Mouse (Mus musculus) embryo, embryonic 10.5 days (tissue): ENCODE data around the gene Tbc1d2.
A peak's percentile ranks its signal among the peaks of the same experiment; 100 is the strongest.

Experiments
- DNase-seq: peaks from one replicate; pipeline ENCODE4 v3.0.0-alpha.2; 2015; ENCODE audit warnings: low spot score

Gene Tbc1d2

GRCm38 (mm10) chr4:46650086-46650753 is at the start of gene Tbc1d2:
Gene Tbc1d2, minus strand, starts transcription at chr4:46650209.
- peak; percentile 94 for DNase-seq

GRCm38 (mm10) chr4:46696467-46696866 is 46.5 kb upstream of the Tbc1d2 start:
- no peak for DNase-seq

GRCm38 (mm10) chr4:46690565-46690964 is 40.6 kb upstream of the Tbc1d2 start:
- DNase-seq = no peak

- no peak for DNase-seq
Observed at GRCm38 (mm10) chr4:46690023-46690420, 40.0 kb upstream of the Tbc1d2 start.

DNA sequence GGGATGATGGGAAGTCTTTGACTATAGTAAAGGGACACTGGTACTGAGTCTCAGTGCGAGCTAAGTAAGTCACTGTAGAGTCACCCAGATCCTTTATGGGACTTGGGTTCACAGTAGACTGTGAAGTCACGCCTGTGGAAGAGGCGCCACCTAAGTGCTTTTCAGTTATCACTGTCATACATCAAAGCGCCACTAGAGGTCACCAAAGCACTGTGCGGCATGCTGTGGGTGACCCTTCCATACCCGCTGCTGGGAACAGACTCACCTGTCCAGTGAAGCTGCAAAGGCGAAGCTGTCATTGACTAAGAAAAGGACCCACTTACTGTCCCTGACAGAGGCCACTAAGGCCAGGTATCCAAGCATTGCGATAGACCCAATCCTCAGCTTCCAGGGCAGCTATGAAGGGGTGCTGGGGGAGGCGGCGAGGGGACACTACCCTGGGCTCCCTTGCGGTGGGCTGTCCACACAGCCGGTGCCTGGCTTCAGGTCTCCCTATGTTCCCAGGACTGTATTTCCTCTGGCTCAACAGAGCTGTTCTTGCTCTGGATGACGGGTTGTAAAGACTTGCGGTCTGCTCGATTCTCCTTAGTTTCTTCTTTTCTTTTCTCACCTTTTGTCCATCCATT is 39.5 kb upstream of the Tbc1d2 start:
- DNase-seq = peak; percentile 89

DNA sequence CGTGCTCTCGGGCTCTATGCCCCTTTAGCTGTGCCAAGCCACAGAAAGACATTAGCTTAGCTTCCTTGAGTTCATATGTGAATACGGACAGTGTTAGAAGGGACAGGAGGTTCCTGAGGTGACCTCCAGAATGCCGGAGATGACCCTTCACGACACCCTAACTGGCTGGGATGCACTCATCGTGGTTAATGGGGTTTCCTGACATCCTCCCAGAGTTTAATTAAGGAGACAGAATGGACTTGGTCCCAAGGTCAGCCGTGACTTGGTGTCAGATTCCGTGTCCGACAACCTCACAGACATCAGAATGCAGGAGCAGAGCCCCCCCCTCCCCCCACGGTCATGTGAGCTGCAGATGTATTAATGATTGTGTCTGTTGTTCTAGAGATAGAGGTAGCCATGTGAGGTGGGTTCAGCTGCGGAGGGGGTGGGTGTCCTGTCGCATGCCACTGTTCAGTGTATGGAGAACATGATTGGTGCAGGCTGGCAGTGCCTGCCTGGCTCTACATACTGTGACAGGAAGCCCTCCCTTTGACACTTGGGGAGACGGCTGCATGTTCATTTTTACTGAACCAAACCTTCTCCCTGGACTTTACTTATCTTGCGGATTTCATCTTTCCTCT is 38.3 kb upstream of the Tbc1d2 start:
- no peak for DNase-seq

GRCm38 (mm10) chr4:46684160-46684559 is 34.2 kb upstream of the Tbc1d2 start:
- DNase-seq = no peak

- DNase-seq = no peak
Observed at GRCm38 (mm10) chr4:46676646-46677045, 26.6 kb upstream of the Tbc1d2 start.

DNA sequence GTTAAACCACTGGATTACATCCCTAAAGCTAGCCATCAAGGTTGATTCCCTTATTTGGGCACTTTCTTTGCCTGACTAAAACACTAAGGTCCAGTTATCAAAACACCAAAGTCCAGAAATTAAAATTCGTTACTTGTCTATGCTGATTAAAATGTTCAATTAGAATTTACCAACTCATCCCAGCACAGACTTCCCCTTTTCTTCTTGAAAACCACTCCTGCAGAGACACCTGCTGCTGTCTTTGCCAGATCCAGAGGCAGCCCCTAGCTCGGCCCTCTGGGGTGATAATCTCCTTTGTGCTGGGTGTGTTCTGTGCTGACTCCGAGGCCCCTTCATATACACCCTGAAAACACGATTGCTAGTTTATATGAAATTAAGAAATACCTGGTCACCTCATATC is 26.0 kb upstream of the Tbc1d2 start:
- no peak for DNase-seq

DNA sequence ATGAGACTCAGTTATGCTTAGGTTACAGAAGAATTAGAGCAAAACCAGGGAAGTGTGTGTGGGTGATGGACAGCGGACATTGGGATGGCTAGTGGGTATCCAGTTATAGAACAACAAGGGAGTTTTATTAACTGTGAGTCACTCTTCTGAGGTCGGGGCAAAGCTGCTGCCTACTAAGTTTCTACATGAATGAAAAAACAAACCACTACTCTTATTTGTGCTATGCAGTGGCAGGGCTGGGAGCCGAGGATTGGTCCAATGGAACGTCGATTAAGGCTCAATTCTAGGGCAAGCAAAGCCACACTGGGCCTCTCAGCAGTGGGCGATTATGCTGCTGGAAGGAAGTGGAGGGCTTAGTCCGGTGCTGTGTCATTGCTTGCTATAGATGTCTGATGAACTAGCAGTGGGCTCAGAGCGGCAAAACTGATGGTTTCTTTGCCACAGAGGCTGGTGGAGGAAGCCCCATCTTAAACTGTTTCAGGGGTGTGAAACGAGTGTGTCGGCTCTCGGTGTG is 25.3 kb upstream of the Tbc1d2 start:
- no peak for DNase-seq

DNA sequence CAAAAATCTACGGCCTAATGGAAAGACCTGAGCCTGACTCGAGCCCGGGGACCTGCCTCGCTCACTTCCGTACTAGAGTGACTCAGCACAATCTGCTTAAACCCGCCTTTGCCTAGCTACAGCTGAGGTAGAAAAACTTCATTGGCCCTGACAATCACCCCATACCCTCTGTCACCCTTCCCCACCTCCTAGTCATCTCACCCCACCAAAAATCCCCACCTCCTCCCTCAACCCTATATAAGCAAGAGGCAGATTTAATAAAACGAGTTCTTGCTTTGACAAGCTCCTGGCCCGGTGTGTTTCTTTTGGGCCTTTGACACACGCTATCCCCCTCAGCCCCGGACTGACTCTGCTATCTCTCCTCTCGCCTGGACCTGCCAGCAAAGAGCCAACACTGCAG is 18.6 kb upstream of the Tbc1d2 start:
- DNase-seq = no peak

DNA sequence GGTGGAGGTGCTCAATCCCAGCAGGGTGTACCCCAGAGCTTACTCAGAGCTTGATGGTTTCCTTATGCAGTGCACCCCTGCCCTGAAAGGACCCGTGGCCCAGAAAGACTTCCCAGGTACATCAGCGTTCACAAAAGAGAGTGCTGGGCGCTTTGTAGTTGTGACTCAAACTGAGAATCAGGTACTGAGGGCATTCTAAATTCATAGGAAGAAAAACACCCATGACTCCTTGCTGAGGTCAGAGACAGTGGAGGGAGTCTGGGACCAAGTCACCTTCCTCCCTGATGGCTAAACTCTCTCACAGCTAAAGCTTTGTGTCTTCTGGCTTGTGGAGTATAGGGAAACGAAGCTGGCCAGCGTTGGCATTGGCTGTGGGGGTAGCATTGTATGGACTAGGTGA is 16.4 kb upstream of the Tbc1d2 start:
- no peak for DNase-seq

GRCm38 (mm10) chr4:46665371-46665774 is 15.4 kb upstream of the Tbc1d2 start:
- peak; percentile 83 for DNase-seq

DNA sequence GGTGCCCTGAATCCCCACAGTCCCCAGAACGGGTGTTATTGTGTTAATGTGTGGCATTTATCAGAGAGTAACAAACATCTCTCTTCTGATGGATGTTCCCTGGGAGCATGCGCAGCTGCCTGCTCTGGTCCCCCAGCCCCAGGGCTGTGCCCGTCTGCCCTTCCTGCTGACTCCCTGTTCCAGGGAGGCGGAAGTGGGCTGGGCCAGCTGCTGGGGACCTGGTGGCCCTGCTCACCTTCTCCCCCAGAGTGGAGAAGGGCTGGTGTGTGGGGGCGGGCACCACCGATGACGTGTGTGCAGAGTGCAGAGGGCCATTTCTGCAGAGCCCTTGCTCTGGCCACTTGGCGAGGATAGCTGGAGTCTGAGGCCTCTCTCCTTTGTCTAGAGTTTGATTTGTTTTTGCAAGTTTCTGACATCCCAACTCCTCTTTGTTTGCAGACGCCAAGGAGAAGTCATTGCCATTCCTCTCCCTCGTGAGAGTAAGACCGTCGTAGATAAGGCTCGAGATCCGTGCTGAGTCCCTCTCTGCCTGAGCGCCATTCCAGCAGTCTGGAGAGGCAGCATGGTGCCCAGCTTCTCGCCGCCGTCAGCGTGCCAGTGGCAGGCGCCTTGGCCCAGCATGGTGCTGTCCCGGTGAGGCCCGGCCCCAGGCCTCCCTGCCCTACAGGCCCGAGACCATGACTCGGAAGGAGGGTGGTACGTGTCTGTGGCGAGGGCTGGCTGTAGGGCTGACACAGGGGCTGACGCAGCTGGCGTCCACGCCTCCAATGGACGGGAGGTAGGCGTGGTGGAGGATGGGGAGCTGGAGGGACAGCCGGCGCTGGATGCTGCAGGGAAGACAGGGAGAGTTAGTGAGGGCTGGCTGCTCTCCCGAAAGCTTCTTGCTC is 14.4 kb upstream of the Tbc1d2 start:
- peak; percentile 85 for DNase-seq

DNA sequence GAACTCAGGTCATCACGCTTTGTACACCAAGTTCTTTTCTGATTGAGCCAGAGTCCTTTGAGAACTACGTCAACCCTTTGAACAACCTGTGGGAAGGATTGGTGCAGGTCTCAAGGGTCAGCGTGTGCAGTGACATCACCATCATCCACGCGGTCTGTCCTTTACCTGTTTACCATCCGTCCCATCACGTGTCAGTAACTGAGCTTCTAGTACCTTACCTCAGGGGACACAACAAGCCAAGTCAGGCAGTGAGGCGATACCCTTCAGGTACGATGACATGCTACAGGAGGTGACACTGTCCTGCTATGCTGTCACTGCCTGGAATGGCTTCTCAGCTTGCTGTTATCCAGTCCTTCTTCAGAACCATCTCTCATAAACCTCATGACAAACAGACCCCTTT is 11.4 kb upstream of the Tbc1d2 start:
- DNase-seq = no peak

GRCm38 (mm10) chr4:46658946-46659345 is 8.9 kb upstream of the Tbc1d2 start:
- no peak for DNase-seq

DNA sequence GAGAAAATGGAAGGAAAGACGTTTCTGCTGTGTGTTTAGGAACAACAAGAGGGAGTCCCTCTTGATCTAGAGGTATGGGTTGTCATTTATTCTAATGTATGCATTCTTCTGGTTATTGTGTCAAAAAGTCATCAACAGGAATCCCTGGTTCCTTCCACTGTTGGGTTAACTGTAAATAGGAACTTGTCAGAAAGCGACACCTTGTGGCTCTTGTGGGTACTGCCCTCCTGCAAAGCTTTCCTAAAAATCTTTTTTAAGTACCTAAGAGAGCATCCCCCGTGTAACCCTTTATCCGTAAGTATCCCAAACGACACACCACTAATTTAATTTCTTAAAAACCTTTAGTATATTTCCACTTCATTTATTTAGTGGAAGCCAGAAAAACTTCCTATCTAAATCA is 7.1 kb upstream of the Tbc1d2 start:
- DNase-seq = peak; percentile 86

DNA sequence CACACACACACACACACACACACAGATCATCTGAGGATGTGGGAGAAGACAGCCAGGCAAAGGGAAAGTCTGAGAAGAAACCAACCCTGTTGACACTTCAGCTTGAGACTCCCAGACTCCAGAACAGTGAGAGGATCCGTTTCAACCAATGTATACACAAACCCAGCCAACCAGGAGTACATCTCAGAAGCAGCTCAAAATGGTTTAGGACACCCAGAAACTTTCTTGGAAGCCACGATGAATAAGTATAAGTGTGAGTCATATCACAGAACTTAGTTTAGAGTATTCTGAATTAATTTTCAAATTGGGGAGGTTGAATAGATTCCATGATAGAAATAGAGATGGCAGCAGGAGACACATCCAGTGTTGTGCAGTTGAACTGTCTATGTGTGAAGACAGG is 5.9 kb upstream of the Tbc1d2 start:
- DNase-seq = no peak

DNA sequence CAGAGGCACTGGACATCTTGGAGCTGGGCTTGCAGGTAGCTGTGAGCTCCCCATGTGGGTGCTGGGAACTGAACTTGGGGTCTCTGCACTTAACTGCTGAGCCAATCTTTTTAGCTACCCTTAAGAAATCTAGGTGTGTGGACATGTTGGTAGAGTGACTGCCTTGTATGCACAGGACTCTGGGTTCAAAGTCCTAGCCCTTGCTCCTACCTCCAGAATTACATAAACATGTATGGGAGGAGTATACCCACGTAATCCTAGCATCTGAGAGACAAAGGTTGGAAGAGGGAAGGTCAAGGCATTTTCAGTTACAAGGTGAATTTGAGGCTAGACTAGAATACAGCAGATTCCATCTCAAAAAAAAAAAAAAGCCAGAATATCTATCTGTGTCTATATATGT is 5.3 kb upstream of the Tbc1d2 start:
- DNase-seq = no peak

DNA sequence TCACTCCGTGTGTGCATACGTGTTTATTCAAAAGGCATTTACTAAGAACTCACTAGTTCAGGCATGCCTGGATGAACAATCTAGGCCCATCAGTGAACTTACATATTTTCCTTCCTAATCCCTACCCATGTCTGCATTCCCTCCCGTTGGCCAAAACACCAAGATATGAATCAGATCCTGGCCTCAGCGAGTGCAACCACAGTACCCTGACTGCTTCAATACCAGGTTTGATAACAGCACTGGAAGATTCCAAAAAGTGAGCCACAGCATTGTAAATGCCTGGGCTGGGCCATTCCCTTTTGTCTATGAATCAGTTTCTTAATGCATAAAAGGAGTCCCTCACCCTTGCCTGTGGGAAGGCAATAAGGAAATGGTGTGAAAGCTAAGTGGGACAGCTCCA is 848 bp downstream of the Tbc1d2 start:
- no peak for DNase-seq

DNA sequence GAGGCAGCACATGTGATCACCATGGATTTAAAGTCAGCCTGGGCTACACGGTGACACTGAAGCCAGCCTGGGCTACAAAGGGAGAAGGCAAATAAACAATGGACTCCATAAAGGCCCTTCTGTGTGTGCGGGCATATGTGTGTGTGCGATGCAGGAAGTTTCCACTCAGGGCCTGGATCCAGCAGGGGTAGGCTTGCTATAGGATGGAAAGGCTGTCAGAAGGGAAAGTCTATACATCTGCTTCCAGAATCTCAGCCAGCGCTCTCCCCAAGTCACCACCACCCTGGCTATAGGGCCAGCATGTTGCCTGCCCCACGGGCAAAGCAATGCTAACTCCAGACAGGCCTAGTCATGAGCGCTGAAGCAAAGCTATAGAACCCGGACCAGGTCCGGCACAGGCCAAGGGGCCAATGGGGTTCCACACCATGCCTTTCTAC is 6.3 kb downstream of the Tbc1d2 start:
- no peak for DNase-seq

DNA sequence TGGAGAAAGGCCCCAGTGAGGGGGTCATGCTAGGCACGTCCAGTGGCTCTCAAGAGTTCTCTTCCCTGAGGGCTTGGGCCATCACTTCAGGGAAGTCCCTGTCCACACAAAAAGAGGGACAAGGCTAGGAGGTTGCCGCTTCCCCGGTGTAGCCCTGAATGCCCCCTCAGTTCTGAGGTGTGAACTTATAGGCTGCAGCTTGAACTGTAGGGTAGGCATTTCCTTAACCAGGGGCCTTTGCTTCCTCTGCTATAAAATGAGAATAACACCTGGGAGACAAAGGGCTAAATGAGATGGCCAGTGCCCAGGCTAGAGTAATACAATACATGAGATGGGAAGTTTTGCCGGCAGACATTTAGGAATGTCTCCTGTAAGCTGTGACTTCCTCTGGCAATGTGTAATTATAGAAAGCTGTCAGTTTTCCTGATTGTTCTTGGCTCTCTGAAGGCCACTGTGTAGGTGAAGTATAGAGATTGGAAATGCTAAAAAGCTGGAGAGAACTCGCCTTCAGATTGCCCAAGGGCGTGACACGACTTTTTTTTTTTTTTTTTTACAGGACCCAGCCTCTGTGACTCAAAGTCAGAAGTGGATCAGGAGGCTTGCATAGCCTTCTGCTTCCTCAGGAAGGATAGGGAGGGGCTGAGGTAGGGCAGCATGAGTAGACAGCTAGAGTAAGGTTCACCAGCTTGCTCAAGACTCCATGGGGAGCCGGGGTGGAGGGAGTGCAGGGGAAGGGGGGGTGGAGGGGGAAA is 6.9 kb downstream of the Tbc1d2 start:
- no peak for DNase-seq
